Mouse (Mus musculus) thymus, postnatal 4 days (tissue): Measurements from ENCODE around the gene Crbn.

Experiments used
- DNase-seq: peaks from one replicate; pipeline ENCODE4 v3.0.0; 2021

Gene Crbn

DNA sequence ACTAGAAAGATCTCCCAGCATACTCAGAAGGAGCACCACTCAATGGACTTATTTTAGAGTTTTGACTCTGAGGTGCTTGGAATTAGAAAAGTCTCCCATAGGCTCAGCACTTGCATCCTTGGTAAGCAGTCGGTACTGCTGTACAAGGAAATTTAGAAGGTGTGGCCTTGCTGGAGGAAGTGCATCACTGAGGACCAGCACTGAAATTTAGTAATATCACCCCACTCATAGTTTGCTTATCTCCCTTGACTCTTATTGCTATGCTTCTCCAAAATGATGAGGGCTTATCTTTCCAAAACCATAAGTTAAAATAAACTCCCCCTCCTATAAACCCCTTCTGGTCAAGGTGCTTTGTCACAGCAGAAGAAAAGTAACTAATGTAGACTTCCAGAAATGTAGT, 38.4 kb downstream of the Crbn start:
- no peak for DNase-seq

GRCm38 (mm10) chr6:106760473-106761218, 39.2 kb downstream of the Crbn start:
- DNase-seq = no peak

- no peak for DNase-seq
Observed at GRCm38 (mm10) chr6:106758299-106758698, 41.6 kb downstream of the Crbn start.

DNA sequence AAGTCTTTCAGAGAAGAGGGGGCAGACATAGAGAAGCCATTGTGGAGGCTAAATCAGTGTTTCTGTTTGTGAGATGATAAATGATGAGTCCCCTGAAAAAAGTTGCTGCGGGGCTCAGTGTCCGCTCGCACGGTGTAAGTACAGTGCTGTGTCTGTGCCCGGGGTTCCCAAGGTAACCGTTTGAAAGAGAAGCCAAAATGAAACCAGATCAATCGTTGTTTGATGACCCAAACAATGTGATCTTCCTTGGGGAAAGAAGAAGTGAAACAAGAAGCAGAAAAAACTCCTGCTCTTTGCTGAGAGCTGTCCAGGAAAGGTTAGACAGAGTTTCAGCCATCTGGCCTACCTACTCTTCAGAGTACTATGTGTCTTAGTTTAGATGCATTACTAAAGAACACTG, 49.6 kb downstream of the Crbn start:
- no peak for DNase-seq

DNA sequence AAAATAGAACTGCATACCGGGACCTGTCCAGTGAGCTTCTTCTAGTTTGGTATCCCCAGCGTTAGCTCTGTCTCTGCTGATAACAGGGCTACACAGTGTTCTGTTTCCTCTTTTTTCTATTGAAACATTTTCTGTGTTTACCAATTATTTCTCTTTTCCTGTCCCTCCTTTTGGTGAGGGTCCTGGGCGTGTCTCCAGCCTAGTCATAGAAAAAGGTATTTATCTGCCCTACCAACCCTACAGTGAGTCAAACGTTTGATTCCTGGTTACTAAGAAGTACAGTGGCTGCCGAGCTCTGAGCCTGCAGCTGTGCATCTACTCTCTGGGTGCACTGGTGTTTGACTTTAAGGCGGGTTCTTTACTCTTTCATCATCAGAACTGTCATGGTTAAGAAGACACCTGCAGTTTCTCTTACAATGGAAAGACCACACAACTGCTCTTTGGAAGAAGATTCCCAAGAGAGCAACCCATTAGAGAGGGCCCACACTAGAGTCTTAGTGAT, 50.9 kb downstream of the Crbn start, which contains the start of gene Il5ra:
Gene Il5ra, minus strand, starts transcription at position 151 of the 502 bp plus-strand sequence.
- peak; percentile 50 for DNase-seq

GRCm38 (mm10) chr6:106747804-106748203, 52.1 kb downstream of the Crbn start:
- DNase-seq = no peak

GRCm38 (mm10) chr6:106747251-106747650, 52.6 kb downstream of the Crbn start:
- DNase-seq = no peak

GRCm38 (mm10) chr6:106745673-106746394, 54.0 kb downstream of the Crbn start:
- no peak for DNase-seq

GRCm38 (mm10) chr6:106743556-106744233, 56.2 kb downstream of the Crbn start:
- no peak for DNase-seq

- DNase-seq = no peak
Observed at GRCm38 (mm10) chr6:106740244-106740825, 59.5 kb downstream of the Crbn start.

DNA sequence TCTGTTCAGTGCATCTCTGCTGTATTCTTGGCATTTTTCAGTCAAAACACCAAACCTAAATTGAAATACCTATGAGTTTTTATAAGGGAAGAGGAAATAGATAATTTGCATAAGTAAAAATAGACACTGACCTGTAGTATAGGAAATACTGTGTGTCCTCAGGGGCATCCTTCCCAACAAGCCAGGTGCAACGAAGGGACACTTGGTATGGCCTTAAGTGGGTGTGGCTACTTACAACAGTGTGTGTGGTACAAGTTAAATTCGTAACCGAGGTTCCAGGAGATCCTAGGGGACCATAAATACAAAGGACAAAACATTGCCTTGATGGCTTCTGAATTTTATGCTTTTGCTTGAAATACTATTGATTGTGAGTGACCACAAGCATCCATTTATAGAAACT, 61.6 kb downstream of the Crbn start:
- no peak for DNase-seq

- DNase-seq = no peak
Observed at GRCm38 (mm10) chr6:106732563-106732962, 67.3 kb downstream of the Crbn start.
